Mouse (Mus musculus) retina, embryonic 14.5 days (tissue): ENCODE measurements around the gene Cav2.

Experiments
- DNase-seq: peaks from one replicate; pipeline ENCODE4 v3.0.0-alpha.2; 2015; ENCODE audit warnings: low spot score

Gene Cav2

DNA sequence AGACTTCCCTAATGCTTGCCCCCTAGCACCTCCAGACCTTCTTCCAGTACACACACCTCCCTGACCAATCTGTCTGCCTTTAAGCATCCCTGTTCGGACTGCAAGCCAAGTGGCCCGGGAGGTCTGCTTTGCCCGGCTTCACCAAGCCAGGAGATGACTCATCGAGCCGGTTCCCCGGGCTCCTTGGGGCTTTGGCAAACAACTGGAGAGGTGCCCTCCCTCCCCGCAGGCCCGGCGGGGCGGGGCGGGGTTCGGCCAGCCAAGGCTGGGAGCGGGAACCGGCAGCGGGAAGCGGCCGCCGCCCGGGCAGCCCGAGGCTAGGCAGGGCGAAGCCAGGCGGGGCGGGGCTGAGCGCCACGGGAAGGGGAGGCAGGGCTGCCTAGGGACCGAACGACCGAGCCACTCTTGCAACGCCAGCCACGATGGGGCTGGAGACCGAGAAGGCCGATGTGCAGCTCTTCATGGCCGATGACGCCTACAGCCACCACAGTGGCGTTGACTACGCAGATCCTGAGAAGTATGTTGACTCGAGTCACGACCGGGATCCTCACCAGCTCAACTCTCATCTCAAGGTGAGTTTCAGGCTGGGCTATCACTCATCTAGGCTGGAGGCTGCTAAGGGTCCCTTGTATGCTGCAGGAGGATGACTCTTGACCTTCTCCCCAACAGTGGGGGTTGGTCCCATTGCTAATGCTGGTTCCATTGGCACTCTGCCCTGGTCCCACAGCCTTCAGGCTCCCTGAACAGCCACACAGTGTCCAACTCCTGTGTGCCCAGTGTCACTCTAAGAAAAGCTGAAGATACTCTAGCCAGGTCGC lies at the start of gene Cav2:
Gene Cav2, plus strand, starts transcription at position 247 of the 818 bp plus-strand sequence.
- peak; percentile 70 for DNase-seq

DNA sequence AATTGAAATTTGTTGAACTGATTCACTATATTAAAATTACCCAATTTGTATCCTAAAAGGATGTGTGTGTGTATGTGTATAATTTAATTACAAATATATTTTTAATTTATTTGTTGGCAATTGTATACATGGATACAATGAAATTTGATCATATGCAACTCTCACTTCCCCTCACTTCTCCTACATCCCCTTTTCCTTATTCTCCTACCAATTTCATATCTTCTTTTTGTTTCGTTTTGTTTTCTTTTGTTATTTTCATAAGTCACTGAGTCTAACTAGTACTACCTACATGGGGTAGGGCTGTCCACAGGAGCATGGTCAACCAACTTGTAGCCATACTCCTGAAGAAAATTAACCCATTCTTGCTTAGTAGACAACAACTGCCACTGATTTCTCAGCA lies 41.3 kb upstream of the Cav2 start:
- no peak for DNase-seq

DNA sequence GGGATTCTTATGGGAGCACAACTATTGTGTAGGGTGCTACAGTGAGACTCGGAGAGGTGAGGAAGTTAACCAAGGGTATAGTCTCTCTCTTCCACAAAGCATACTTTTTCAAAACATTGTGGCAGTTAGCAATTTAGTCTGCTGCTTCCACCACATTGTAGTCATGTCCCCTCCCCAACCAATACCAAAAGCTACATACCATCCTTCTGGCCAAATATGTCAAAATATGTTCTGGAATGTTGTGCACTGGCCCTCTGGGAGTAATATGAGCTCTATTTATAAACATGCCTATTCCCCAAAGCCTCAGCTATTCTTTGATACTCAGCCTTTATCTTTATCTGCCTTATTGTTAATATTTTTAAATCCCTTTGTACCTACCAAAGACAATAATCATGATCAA lies 40.0 kb upstream of the Cav2 start:
- DNase-seq = no peak

DNA sequence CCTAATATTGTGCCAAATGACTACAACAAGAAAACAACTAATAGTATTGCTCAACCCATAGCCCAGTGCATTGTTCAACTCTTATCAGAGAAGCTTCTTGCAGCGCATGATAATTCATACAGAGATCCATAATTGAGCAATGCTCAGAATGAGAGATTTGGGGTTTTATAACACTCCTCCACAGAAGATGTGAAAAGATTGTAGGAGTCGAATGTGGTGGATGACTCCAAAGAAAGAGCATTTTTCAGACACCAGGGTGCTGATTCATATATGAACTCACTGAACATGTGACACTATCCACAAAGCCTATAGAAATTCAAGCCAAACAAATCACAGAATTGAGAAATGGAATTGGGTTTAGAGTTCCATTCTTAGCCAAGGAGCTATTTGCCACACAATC lies 34.0 kb upstream of the Cav2 start:
- DNase-seq = no peak

DNA sequence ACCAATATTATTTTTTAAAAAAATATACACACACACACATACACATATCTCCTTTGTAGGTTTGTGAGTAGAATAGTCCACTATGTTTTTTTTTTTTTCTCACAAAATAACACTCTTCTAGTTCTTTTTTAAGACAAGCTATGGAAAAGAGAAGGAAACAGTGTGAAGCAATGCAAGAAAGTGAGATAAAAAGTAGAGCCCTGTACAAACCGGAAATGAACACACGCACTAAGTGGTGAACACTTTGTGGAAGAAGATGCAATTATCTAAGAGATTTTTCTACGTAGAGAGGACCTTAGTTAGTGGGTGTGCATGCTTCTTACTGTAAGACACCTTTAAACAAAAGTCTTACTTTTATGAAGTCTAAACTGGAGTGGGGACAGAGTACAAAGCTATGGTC lies 33.3 kb upstream of the Cav2 start:
- DNase-seq = no peak

GRCm38 (mm10) chr6:17248241-17248640 lies 32.7 kb upstream of the Cav2 start:
- DNase-seq = peak; percentile 8

DNA sequence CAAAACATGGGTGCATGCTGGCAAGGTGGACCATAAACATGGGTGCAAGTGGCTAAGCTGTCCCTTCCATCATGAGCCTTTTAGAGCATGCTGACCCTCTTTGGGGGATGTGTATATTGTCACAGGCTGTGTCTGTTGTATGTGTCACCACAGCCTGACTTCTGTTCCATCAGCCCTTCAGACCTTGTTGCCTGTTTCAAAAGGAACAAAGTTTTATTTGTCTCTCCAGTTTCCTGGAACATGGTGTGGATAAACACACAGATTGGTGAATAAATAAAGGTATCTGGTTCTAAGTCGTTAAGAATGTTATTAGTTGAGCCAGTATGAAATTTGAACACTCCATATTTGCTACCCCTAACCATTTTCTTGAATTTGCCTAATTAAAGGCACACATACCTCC lies 29.0 kb upstream of the Cav2 start:
- no peak for DNase-seq

GRCm38 (mm10) chr6:17258142-17258541 lies 22.8 kb upstream of the Cav2 start:
- no peak for DNase-seq

- DNase-seq = no peak
Measured at GRCm38 (mm10) chr6:17258911-17259310, 22.1 kb upstream of the Cav2 start.

- DNase-seq = no peak
Measured at GRCm38 (mm10) chr6:17262786-17263185, 18.2 kb upstream of the Cav2 start.

DNA sequence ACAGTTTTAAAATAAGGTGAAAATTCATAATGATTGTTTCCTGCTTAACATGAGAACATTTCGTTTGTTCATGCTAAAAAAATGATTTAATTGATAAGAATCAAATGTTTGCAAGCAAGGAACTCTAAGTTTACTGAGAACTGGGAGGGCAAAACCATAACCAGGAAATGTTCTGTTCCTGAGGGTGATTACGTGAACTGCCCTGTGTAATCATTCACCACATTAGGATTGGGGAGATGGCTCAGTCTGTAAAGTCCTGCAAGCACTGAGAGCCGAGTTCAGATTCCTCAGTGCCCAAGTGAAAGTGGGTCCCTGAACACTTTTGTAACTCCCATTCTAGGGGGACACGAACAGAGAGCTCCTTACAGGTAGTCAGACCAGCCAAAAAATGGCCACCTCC lies 15.9 kb upstream of the Cav2 start:
- no peak for DNase-seq

DNA sequence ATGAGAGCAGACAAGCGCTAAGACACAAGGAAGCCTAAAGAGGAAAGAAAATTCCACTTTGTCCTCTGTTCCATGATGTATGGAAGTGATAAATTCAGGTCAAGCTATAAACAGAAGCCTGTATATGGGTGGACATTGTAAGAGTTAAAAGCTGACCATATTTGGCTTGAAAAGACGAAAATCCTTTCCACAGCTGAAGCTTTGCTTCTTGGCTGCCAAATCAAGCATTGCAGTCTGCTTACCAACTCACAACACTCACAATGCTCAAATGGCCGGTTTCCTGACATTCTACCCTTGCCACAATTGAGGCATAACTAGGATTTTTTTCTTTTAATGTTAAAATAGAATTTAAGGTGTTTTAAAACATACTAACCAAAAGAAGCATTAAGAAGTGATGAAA lies 14.5 kb upstream of the Cav2 start:
- no peak for DNase-seq

GRCm38 (mm10) chr6:17278366-17278765 lies 2.6 kb upstream of the Cav2 start:
- no peak for DNase-seq

- no peak for DNase-seq
Measured at GRCm38 (mm10) chr6:17281757-17282092, 740 bp downstream of the Cav2 start.

GRCm38 (mm10) chr6:17282159-17282558 lies 1.2 kb downstream of the Cav2 start:
- no peak for DNase-seq

DNA sequence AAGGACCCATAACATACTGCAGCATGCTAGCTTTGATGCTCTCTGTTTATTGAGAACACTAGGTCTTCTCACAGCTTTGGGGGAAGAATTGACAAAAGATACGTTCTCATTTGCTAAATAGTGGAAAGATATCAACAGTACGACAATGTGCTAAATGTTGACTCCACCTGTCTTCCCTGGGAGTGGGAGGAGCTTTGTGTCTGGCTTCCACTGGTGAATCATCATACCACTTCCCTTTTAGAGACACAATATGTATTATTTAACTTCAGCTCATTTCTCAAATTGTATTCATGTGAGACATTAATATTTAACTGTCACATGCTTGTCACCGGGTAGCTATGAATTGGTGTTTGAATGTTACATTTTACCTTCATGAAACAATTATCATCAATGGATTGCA lies 2.8 kb downstream of the Cav2 start:
- DNase-seq = no peak

GRCm38 (mm10) chr6:17286381-17286780 lies 5.4 kb downstream of the Cav2 start:
- DNase-seq = no peak

DNA sequence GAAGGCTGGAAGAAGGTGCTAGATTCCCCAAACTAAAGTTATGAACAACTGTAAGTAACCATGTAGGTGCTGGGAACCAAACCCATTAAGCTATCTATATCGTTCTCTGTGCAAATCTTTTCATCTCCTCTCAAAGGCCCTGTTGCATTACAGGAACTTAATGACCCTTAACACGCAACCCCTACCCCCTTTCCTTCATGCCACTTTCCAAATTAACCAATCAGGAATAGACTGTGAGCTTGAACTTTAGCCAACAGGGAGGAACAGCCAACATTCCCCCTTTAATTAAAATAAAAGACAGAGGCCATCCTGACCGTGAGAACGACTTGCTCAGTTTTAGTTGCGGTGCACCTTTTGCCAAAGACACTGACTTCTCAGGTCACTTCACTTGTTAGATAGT lies 14.1 kb downstream of the Cav2 start:
- no peak for DNase-seq

- peak; percentile 60 for DNase-seq
Measured at GRCm38 (mm10) chr6:17305954-17306601, 25.1 kb downstream of the Cav2 start, which contains the start of gene Cav1. Gene Cav1 (plus strand): TSS chr6:17306335.

- DNase-seq = peak; percentile 37
Measured at GRCm38 (mm10) chr6:17306602-17307325, 25.8 kb downstream of the Cav2 start.

GRCm38 (mm10) chr6:17307461-17308115 lies 26.6 kb downstream of the Cav2 start:
- DNase-seq = peak; percentile 76

- no peak for DNase-seq
Measured at GRCm38 (mm10) chr6:17308661-17309060, 27.7 kb downstream of the Cav2 start.

DNA sequence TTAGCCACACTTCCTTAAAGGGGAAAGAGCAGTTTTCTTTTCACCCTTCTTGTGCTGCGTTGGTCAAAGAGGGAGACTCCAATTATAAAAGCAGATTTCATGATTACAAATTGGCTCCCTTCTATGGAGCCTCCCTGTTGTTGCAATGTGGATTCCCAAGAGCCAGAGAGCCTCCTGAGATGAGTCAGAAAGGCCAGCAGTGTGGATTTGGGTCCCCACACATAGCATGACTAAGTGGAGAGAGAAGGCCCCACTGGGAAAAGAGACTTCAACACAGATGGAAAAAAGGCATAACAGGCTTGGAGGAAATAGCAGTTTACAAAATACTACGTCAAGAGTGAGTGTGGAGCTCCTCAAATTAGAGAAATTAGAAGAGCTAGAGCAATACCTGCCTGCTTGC lies 28.3 kb downstream of the Cav2 start:
- DNase-seq = no peak
